Mouse (Mus musculus): ENCODE data around the gene Ccdc33.

The Ccdc33 gene

DNA sequence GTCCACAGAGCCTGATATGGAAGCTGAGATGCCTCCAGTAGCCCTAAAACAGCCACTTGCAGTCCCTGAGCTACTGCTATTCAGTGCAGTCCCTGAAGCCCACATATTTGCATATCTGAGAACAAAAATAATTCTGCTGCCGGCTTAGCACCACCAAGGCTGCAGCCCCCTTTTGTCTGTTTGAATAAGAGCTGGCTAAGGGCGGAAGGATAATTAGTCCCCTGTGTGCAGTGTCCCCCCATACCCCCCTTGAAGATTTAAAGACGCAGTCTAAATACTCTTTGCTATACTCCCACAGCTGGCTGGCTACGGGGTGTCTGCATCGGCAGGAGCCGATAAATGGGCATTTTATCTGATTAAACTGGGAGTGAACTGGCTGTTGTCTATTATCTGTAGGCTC is 70.0 kb downstream of the Ccdc33 start:
- no peak for DNase-seq (ENCODE audit: extremely low spot score)

DNA sequence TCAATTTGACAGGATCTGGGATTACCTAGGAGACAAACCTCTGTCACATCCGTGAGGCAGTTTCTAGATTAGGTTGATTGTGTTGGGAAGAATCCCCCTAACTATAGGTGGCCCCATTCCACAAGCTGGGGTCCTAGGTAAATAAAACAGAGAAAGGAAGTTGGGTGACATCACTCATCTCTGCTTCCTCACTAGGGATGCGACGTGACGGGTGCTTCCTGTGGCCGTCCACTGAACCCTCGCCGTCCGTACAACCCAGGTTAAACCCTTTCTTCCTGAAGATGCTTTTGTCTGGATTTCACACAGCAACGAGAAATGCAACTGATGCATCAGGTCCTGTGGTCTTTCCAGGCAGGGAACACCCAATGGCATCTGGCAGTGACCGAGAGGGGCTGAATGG is 71.6 kb downstream of the Ccdc33 start:
- no peak for DNase-seq (ENCODE audit: extremely low spot score)

- DNase-seq (ENCODE audit: extremely low spot score): no peak
These were observed 73.0 kb downstream of the Ccdc33 start for GRCm38 (mm10) chr9:58045646-58046045.

- no peak for DNase-seq (ENCODE audit: extremely low spot score)
These were observed 73.8 kb downstream of the Ccdc33 start for GRCm38 (mm10) chr9:58044828-58045227.

DNA sequence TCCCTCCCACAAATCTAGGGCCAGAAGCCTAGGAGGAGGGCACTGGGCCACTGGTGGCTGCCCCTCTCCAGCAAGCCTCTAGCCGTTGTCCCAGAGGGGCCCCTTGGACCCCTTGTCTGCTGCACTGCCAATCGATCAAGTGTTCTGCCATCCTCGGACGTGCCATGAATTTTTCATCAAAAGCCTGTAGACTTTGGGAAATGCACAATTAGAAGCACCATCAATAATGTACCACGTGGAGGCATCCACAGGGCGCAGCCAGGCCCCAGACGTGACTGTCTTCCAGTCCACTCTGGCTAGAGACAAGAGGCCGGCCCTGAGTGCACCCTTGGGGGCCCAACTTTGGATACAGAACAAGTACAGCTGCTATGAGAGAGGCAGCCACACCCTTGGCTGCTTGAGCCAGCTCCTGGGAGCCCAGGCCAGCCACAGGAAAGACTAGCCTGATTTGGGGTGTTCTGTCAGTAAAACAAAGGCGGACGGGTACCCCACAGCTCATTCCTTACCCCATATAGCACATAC is 75.1 kb downstream of the Ccdc33 start:
- no peak for DNase-seq (ENCODE audit: extremely low spot score)

DNA sequence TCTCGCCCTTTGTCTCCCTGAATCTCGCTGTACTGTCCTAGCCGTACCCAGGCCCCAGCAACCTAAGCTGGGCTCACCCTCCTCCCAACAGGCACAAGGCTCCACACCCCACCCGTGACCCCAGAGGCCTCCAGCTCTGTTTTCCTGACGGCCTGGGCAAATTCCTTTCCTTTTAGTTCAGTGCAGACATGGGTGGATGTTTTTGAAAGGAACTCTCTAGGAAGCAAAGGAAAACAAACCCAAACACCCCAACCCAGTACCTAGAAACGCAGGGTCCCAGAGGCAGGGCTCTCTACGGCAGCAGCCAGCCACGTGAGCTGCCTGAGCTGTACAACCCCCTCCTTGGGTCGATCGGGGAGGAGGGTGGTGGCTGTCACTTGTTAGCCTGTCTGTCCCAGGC is 76.2 kb downstream of the Ccdc33 start:
- DNase-seq (ENCODE audit: extremely low spot score): no peak

DNA sequence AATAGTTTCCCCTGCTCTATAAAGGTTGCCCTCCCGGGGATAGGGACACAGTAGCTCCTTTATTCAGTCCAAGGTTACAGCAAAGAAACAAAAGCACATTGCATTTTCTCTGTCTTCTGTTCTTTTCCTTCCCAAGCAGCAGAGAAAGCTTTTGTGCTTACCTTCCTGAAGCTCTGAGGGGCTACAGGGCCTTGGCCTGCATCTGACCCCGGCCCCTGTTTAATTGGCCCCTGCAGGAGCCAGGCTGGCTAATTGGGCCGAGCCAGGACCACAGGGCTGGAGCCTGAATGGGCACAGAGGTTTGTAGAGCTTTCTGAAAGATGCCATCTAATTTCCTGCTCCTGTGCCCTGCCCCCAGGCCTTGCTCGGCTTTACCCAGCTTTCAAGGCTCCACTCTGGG is 77.6 kb downstream of the Ccdc33 start:
- DNase-seq (ENCODE audit: extremely low spot score): no peak

- peak; percentile 75 for DNase-seq (ENCODE audit: extremely low spot score)
These were observed 80.0 kb downstream of the Ccdc33 start for GRCm38 (mm10) chr9:58038500-58039168.

- DNase-seq (ENCODE audit: extremely low spot score): no peak
These were observed 81.7 kb downstream of the Ccdc33 start for GRCm38 (mm10) chr9:58036961-58037360.

DNA sequence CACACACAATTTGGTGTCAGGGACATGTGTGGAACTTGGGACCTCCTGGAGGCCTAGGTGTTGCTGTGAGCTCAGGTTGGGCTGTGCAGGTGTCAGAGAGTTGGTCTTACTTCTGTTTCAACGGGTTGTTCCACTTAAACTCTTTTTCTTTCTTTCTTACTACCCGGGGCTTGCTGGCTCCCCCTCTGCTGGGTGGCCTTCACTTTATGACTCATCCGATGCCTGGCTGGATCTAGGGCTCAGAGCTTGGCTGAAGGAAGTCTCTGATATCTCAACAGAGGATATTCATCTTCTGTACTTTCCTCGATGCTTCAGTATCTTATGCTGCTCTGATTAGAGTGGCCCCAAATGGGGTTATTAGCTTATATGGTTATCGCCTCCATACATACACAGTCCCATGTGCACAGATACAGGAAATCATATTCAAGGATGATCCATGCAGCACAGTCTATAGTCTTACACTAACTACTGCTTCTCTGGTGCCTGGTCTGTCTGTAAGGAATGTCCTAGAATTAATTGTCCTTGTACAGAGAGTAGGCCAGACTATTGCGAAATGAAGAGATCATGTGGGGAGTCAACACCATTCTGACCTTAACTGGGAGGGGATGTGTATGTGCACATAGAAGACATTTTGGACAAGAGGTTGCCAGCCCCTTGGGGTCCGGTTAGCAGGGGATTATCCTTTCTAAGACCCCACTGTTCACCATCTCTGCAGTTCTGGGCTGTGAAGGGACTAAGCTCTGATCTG is 82.5 kb downstream of the Ccdc33 start:
- DNase-seq (ENCODE audit: extremely low spot score): no peak

- no peak for DNase-seq (ENCODE audit: extremely low spot score)
These were observed 83.1 kb downstream of the Ccdc33 start for GRCm38 (mm10) chr9:58035519-58035918.

DNA sequence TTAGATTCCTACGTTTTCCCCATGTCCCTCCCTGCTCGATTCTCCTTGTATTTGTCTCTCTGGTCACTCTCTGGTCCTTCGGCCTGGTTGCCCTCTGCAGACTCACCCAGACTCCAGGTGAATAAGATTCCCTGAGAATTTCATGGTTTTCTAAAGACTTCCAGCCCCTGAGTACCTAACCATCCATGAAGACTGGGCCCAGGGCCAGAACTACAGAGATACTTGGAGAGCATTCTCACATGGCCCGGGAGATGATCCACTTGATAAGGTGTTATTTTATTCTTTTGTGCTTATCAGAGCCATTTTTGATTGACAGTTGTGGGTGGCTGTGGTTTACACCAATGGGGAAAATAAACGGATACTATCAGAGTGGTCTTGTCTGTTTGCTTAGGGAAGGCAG is 86.7 kb downstream of the Ccdc33 start:
- no peak for DNase-seq (ENCODE audit: extremely low spot score)

- no peak for DNase-seq (ENCODE audit: extremely low spot score)
These were observed 89.0 kb downstream of the Ccdc33 start for GRCm38 (mm10) chr9:58029635-58030034.

- no peak for DNase-seq (ENCODE audit: extremely low spot score)
These were observed 89.8 kb downstream of the Ccdc33 start for GRCm38 (mm10) chr9:58028841-58029240.

GRCm38 (mm10) chr9:58027426-58028180 is 91.0 kb downstream of the Ccdc33 start:
- DNase-seq (ENCODE audit: extremely low spot score): no peak

GRCm38 (mm10) chr9:58025995-58026394 is 92.6 kb downstream of the Ccdc33 start:
- DNase-seq (ENCODE audit: extremely low spot score): no peak

- no peak for DNase-seq (ENCODE audit: extremely low spot score)
These were observed 100.2 kb downstream of the Ccdc33 start for GRCm38 (mm10) chr9:58018385-58018784.

DNA sequence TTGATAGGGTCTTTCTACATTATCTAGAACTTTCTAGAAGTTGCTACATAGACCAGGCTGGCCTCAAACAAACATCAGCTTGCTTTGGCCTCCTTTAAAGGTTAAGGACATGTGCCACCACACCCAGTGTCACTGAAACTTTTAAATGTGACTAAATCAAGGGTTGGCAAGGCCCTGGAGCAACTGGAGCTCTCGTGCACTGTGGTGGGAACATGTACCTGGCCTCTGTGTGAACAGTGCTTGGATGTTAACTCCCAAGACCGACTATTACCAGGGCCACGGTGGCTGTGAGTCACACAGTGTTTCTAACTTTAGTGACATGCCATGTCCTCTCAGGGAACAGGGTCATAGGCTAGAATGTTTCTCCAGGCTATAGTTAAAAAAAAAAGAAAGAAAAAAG is 101.7 kb downstream of the Ccdc33 start:
- no peak for DNase-seq (ENCODE audit: extremely low spot score)

DNA sequence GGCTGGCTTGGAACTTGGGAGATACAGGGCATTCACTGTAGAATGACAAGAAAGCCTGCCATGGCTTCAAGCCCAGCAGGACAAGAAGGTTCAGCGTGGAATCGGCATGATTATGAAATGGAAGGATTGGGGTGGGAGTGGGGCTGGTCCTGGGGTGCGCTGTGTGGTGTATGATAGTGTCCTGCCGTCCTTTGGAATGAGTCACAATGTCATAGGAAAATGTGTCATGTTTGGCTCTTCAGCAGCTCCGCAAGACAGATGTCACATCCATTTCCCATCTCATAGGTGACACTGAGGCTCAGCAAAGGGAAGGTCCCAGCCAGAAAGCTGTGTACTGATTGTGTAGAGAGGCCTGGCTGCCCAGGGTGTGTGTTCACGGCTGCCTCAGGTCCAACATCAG is 102.8 kb downstream of the Ccdc33 start:
- no peak for DNase-seq (ENCODE audit: extremely low spot score)

- DNase-seq (ENCODE audit: extremely low spot score): no peak
These were observed 104.0 kb downstream of the Ccdc33 start for GRCm38 (mm10) chr9:58014393-58015160.

GRCm38 (mm10) chr9:58012935-58013334 is 105.7 kb downstream of the Ccdc33 start:
- no peak for DNase-seq (ENCODE audit: extremely low spot score)

- DNase-seq (ENCODE audit: extremely low spot score): no peak
These were observed 106.1 kb downstream of the Ccdc33 start for GRCm38 (mm10) chr9:58012486-58012885.

Data from embryo, embryonic 9.5 days (tissue).